In the genomic region with DNA sequence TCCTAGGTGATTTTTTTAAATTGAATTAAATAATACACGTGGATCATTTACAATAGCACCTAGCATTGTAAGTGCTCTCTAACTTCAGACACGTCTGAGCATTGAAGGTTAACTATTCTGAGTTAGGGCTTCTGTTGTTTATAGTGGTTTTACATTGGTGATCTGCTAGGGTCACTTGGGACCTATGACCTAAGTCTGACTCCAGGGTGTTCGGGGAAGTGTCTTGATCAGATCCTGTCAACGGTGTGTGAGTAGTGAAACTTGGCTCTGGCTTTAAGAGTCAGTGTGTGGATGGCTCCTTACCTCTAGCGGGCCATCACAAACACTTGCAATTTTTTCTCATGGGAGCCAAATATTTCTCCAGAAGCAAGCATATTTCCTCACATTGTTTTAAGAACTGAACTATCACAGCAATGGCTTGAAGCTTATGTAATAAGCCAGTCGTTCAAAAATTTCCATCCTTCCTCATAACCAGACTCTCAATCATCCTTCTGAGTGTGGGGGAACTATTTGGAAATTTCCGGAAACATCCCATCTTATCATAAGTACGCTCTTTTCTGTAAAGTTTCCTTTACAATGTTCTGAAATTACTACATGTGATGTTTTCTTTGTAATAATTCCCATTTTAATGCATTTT, we compare ENCODE assay signal across 16 mouse cellular contexts. TPM values are rescaled to one million over a fixed set of nuclear protein-coding genes. Genes with fewer than 3 reads are reported as not detected.
A peak's percentile ranks its signal among the peaks of the same experiment; 100 is the strongest.
DNase-seq lines count a peak whose midpoint lies in the region; ATAC-seq lines count a peak whose summit lies in the region.
"Had no signal": no experiment of that assay in that cellular context is flagged by ENCODE, and none has a peak within 500 bp of the region (broad histone marks: within the 10 kb centered on the region; RNA-seq: fewer than 3 reads in every experiment).

No protein-coding gene starts in this region.

- H3K9me3 ChIP-seq in heart, embryonic 10.5 days, result no peaks in the 10 kb centered on the region
- no peaks in the 10 kb centered on the region for H3K9me3 ChIP-seq in heart, embryonic 15.5 days (replicated peaks)
- H3K9me3 ChIP-seq in midbrain, embryonic 14.5 days (ENCODE audit: control insufficient read depth, low read length), result no peaks in the 10 kb centered on the region
- H3K9me3 ChIP-seq: forebrain, embryonic 10.5 days; liver, embryonic 13.5 days had no signal

- peaks cover 38% of the 10 kb centered on the region for H3K4me1 ChIP-seq in heart, embryonic 10.5 days
- peaks cover 39% of the 10 kb centered on the region for H3K4me1 ChIP-seq in heart, embryonic 15.5 days (replicated peaks)
- H3K4me1 ChIP-seq in midbrain, embryonic 14.5 days (ENCODE audit: control insufficient read depth, insufficient read depth, low read length), result peaks cover 28% of the 10 kb centered on the region

- no peaks in the 10 kb centered on the region for H3K27me3 ChIP-seq in heart, embryonic 10.5 days (ENCODE audit: insufficient read depth, poor library complexity, severe bottlenecking)
- no peaks in the 10 kb centered on the region for H3K27me3 ChIP-seq in heart, embryonic 15.5 days
- no peaks in the 10 kb centered on the region for H3K27me3 ChIP-seq in midbrain, embryonic 14.5 days (ENCODE audit: control insufficient read depth, insufficient read depth, low read length)
- H3K27me3 ChIP-seq: liver, embryonic 13.5 days had no signal

- intact Hi-C loops in heart, postnatal 36 days (cut with DNase I), result loop anchor here (2.0 kb wide), 1 partner anchor 38 kb away; no protein-coding TSS in a partner anchor

- DNase-seq in cerebellum, adult 11-12 months, result peak; percentile 21
- DNase-seq in cerebellum, adult 9-11 months, result no peak
- DNase-seq in heart, embryonic 10.5 days (ENCODE audit: low spot score), result no peak
- no peak for DNase-seq in heart, postnatal 36 days
- peak; percentile 76 for DNase-seq in A20 (ENCODE audit: low read depth, low spot score)
- no peak for DNase-seq in midbrain, embryonic 14.5 days
- DNase-seq in Muller cell, postnatal 12 days (ENCODE audit: inconsistent ontology term), result no peak
- DNase-seq: adrenal gland, postnatal 10 days; layer of hippocampus, adult 9-11 months; liver, embryonic 13.5 days; right cerebral cortex, postnatal 4 days; thymus, postnatal 25 days had no signal

- no peak overlapping the region for H3K4me3 ChIP-seq in heart, embryonic 10.5 days
- H3K4me3 ChIP-seq in heart, embryonic 15.5 days, result no peak overlapping the region
- H3K4me3 ChIP-seq in midbrain, embryonic 14.5 days (replicated peaks; ENCODE audit: low read depth, low read length), result no peak overlapping the region
- H3K4me3 ChIP-seq: forebrain, embryonic 10.5 days had no signal

- no peak overlapping the region for H3K4me2 ChIP-seq in heart, embryonic 15.5 days
- H3K4me2 ChIP-seq in midbrain, embryonic 14.5 days (ENCODE audit: low read length), result no peak overlapping the region
- H3K4me2 ChIP-seq: midbrain, embryonic 11.5 days had no signal

- no peak overlapping the region for H3K9ac ChIP-seq in heart, embryonic 15.5 days
- H3K9ac ChIP-seq in midbrain, embryonic 14.5 days (replicated peaks; ENCODE audit: low read length), result no peak overlapping the region

- ATAC-seq in heart, embryonic 15.5 days (replicated peaks; ENCODE audit: insufficient number of reproducible peaks, insufficient read depth, low FRiP score, low read depth), result no peak
- ATAC-seq in midbrain, embryonic 14.5 days (ENCODE audit: low FRiP score, low TSS enrichment), result no peak
- ATAC-seq: hindbrain, postnatal 0 days had no signal

- peak overlapping the region; percentile 99; the same call in 1 of the 2 replicates for H3K27ac ChIP-seq in heart, embryonic 10.5 days
- H3K27ac ChIP-seq in heart, embryonic 15.5 days, result peak overlapping the region; percentile 98
- H3K27ac ChIP-seq in midbrain, embryonic 14.5 days (replicated peaks; ENCODE audit: low read depth, low read length), result no peak overlapping the region
- H3K27ac ChIP-seq: forebrain, embryonic 10.5 days; hindbrain, postnatal 0 days; liver, embryonic 13.5 days had no signal

- 61% methylated on average over 8 of the region's 8 CpGs for WGBS in heart, embryonic 10.5 days
- 65% methylated on average over 8 of the region's 8 CpGs for WGBS in heart, embryonic 15.5 days
- 92% methylated on average over 8 of the region's 8 CpGs for WGBS in midbrain, embryonic 14.5 days

- peaks cover 11% of the 10 kb centered on the region; the same call in 1 of the 2 replicates for H3K36me3 ChIP-seq in heart, embryonic 10.5 days
- peaks cover 3% of the 10 kb centered on the region; the same call in 1 of the 2 replicates for H3K36me3 ChIP-seq in heart, embryonic 15.5 days
- H3K36me3 ChIP-seq in midbrain, embryonic 14.5 days (ENCODE audit: control insufficient read depth, insufficient read depth, low read length), result 0 out of 2 replicates have a peak, but pooled peaks cover 5% of the 10 kb centered on the region

RNA-seq across cellular contexts. Expression of gene Zbtb38, which starts 31.4 kb away (rescaled TPM):
- 13.4 and 24.5 TPM in 2 replicates for polyA plus RNA-seq in heart, embryonic 10.5 days (2016; fragmentation: Nextera tagmentation; extraction: Ambion mirVana)
- total RNA-seq in heart, postnatal 36 days (2021), result 10 to 100 TPM; 39.1 to 39.8 TPM
- 28.7 and 29.8 TPM in 2 replicates for polyA plus RNA-seq in heart, embryonic 15.5 days (2015; fragmentation: Nextera tagmentation; extraction: Ambion mirVana)
- 50.5 and 55.1 TPM in 2 replicates for polyA plus RNA-seq in midbrain, embryonic 14.5 days (2014; fragmentation: Nextera tagmentation; extraction: Ambion mirVana)

Comparison
In these comparisons a context has a peak if more than half of its experiments do, and no peak if none do; other contexts are left out.
1. DNase-seq: peak in cerebellum, adult 11-12 months (single experiment) and A20 (single experiment); none in cerebellum, adult 9-11 months (single experiment), heart, embryonic 10.5 days (single experiment), heart, postnatal 36 days (0 of 2), midbrain, embryonic 14.5 days (single experiment) and Muller cell, postnatal 12 days (single experiment).